Mouse (Mus musculus) gastrocnemius, postnatal 4 days (tissue): ENCODE measurements at regions not wholly inside any gene's neighbourhood (a gene's known extent, or its start where the extent isn't known, plus 50 kb on each side); places are given as distances from the start of the nearest gene placed in this dataset.
"Not testable (repeated sequence)": the region's sequence is repeated elsewhere in the genome, so short reads cannot be mapped to it uniquely, and the experiment has no call there.

Source experiments
- DNase-seq, 2 experiments: peaks; one replicate each; pipeline ENCODE4 v3.0.0; 2021 to 2022; ENCODE audit warnings: low spot score in 2 of 2, mixed read lengths in 2 of 2

GRCm38 (mm10) chr14:60580131-60580530 lies 53.7 kb upstream of the Spata13 start:
- DNase-seq: not testable (repeated sequence)
